19 mouse cellular contexts compared by ENCODE assay signal in genomic region chr11:62760755-62761457, GRCm38 (mm10). TPM values are rescaled to one million over a fixed set of nuclear protein-coding genes. Genes with fewer than 3 reads are reported as not detected.
"Had no signal": no experiment of that assay in that cellular context is flagged by ENCODE, and none has a peak within 500 bp of the region (broad histone marks: within the 10 kb centered on the region; RNA-seq: fewer than 3 reads in every experiment).

No protein-coding gene starts in this region.

- DNase-seq: kidney, postnatal 36 days; liver; liver, embryonic 13.5 days; liver, postnatal 0 days; lung, postnatal 14 days; right cerebral cortex, postnatal 14 days; thymus, adult 2 months had no signal

- H3K4me2 ChIP-seq: limb, embryonic 12.5 days; liver, embryonic 13.5 days; lung, embryonic 15.5 days; midbrain, embryonic 11.5 days; midbrain, embryonic 15.5 days had no signal

- ATAC-seq: liver, postnatal 0 days; midbrain, embryonic 15.5 days had no signal

- H3K27ac ChIP-seq: kidney, postnatal 0 days; layer of hippocampus, adult 2 months; limb, embryonic 12.5 days; liver, embryonic 13.5 days; lung, embryonic 15.5 days; macrophage; midbrain, embryonic 15.5 days had no signal

- H3K36me3 ChIP-seq: limb, embryonic 12.5 days; liver, embryonic 13.5 days; lung, embryonic 15.5 days; midbrain, embryonic 15.5 days had no signal

- H3K9me3 ChIP-seq: limb, embryonic 12.5 days; liver, embryonic 13.5 days; lung, embryonic 15.5 days; midbrain, embryonic 15.5 days had no signal

- H3K9ac ChIP-seq: limb, embryonic 12.5 days; liver, embryonic 13.5 days; liver, postnatal 0 days; lung, embryonic 15.5 days; midbrain, embryonic 15.5 days had no signal

- H3K4me3 ChIP-seq: layer of hippocampus, adult 2 months; limb, embryonic 12.5 days; liver, embryonic 13.5 days; lung, embryonic 15.5 days; midbrain, embryonic 15.5 days had no signal

- H3K27me3 ChIP-seq: lung, embryonic 15.5 days had no signal

RNA-seq across cellular contexts. Expression of gene Gm10428, which starts 8.0 kb away (rescaled TPM):
- total RNA-seq: layer of hippocampus, adult 2 months; layer of hippocampus, postnatal 10 days; left cerebral cortex, postnatal 36 days had no signal
- polyA plus RNA-seq: limb, embryonic 12.5 days; liver, embryonic 13.5 days; liver, postnatal 0 days; lung, embryonic 15.5 days; macrophage; midbrain, embryonic 11.5 days; midbrain, embryonic 15.5 days; neural tube, embryonic 14.5 days; stomach, embryonic 16.5 days; thymus, adult 2 months; urinary bladder, adult 2 months had no signal
